8 mouse cellular contexts compared by ENCODE assay signal in the genomic region with DNA sequence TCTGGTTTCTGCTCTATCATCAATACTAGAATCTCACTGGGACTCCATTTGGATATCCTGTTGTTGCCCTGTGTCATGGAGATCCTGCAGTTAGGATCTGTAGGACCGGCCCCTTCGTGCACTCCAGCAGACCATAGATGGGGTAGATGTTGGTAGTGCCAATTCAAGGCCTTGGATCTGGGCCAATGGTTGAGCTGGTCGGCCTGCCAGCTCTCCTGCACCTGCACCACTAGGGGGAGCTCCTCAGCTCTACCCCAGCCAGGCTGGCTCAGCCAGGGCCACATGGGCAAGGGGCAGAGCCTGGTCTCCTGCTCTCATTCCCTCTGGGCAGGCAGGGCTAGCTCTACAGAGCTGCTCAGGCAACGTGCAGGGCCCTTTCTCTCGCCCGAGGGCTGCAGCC.
DNase-seq lines count a peak whose midpoint lies in the region; ATAC-seq and TF ChIP-seq lines count a peak whose summit lies in the region.

No protein-coding gene starts in this region.

- TF ChIP-seq POLR2A in spleen, adult 2 months (IDR thresholded peaks at IDR 0.05; ENCODE audit: low read depth, low read length): no peak

- H3K4me1 ChIP-seq in liver, embryonic 15.5 days (replicated peaks): no peaks in the 10 kb centered on the region
- H3K4me1 ChIP-seq in spleen, adult 2 months (ENCODE audit: control insufficient read depth, insufficient read depth, insufficient read length): no peaks in the 10 kb centered on the region

- peak; percentile 87 for TF ChIP-seq CTCF in spleen, adult 2 months (IDR thresholded peaks at IDR 0.05; ENCODE audit: extremely low read depth, insufficient read depth, insufficient read length, insufficient replicate concordance)

- no peak overlapping the region for H3K4me2 ChIP-seq in liver, embryonic 15.5 days

- H3K27ac ChIP-seq in liver, embryonic 15.5 days (replicated peaks): no peak overlapping the region
- H3K27ac ChIP-seq in spleen, adult 2 months (ENCODE audit: insufficient read depth, low read length): no peak overlapping the region

- no peaks in the 10 kb centered on the region for H3K27me3 ChIP-seq in liver, embryonic 15.5 days
- no peaks in the 10 kb centered on the region for H3K27me3 ChIP-seq in spleen, adult 2 months (ENCODE audit: control insufficient read depth, insufficient read depth, low read length)

- no peak overlapping the region for H3K4me3 ChIP-seq in liver, embryonic 15.5 days (replicated peaks)
- H3K4me3 ChIP-seq in spleen, adult 2 months (ENCODE audit: extremely low read depth, insufficient read depth, insufficient read length): no peak overlapping the region

- whole genome bisulfite sequencing in liver, embryonic 15.5 days (ENCODE audit: insufficient replicate concordance): 54% methylated on average over 6 of the region's 6 CpGs
- WGBS in spleen, adult 2 months: 81% methylated on average over 6 of the region's 6 CpGs

- no peaks in the 10 kb centered on the region for H3K36me3 ChIP-seq in liver, embryonic 15.5 days (replicated peaks)
- H3K36me3 ChIP-seq in spleen, adult 2 months (ENCODE audit: control insufficient read depth, insufficient read depth, low read length): no peaks in the 10 kb centered on the region

- H3K9me3 ChIP-seq in liver, embryonic 15.5 days (replicated peaks): no peaks in the 10 kb centered on the region

- ATAC-seq in liver, embryonic 15.5 days (ENCODE audit: insufficient read depth): peak; percentile 54; the same call in 1 of the 2 replicates

- DNase-seq in cerebellum, adult 9-10 months: peak; percentile 3
- no peak for DNase-seq in cerebellum, adult 9-11 months
- DNase-seq in urinary bladder, adult 18-20 months (ENCODE audit: low spot score in 2 of 2): peak; percentile 11 to 42
- no peak for DNase-seq in urinary bladder, postnatal 4 days (ENCODE audit: low spot score in 2 of 2)
- DNase-seq in gastrocnemius, postnatal 14 days: peak; percentile 46
- DNase-seq in spleen, adult 2 months (ENCODE audit: low read depth in 1 of 2, low spot score in 2 of 2): peak; percentile 14 to 55
- DNase-seq in layer of hippocampus, adult 18-20 months (ENCODE audit: low spot score in 2 of 2): no peak

- no peak overlapping the region for H3K9ac ChIP-seq in liver, embryonic 15.5 days

- intact Hi-C loops in gastrocnemius, postnatal 14 days (cut with DNase I; ENCODE audit: low total_unique reads): no loop called here

Comparison
In these comparisons a context has a peak if more than half of its experiments do, and no peak if none do; other contexts are left out.
1. DNase-seq: peak in cerebellum, adult 9-10 months (single experiment), urinary bladder, adult 18-20 months (2 of 2), gastrocnemius, postnatal 14 days (single experiment) and spleen, adult 2 months (2 of 2); none in cerebellum, adult 9-11 months (single experiment), urinary bladder, postnatal 4 days (0 of 2) and layer of hippocampus, adult 18-20 months (0 of 2).